In genomic region chr2:35448215-35448913, GRCm38 (mm10) we compare ENCODE assay signal across 17 mouse cellular contexts. TPM values are rescaled to one million over a fixed set of nuclear protein-coding genes. Genes with fewer than 3 reads are reported as not detected.
DNase-seq lines count a peak whose midpoint lies in the region; ATAC-seq lines count a peak whose summit lies in the region.
"Had no signal": no experiment of that assay in that cellular context is flagged by ENCODE, and none has a peak within 500 bp of the region (broad histone marks: within the 10 kb centered on the region; RNA-seq: fewer than 3 reads in every experiment).

No protein-coding gene starts in this region.

- H3K9ac ChIP-seq in heart, embryonic 16.5 days (ENCODE audit: low read length): no peak overlapping the region
- no peak overlapping the region for H3K9ac ChIP-seq in limb, embryonic 13.5 days
- H3K9ac ChIP-seq in forebrain, embryonic 12.5 days: no peak overlapping the region
- H3K9ac ChIP-seq: hindbrain, embryonic 15.5 days had no signal

- 41% methylated on average over 7 of the region's 7 CpGs for WGBS in heart, embryonic 16.5 days
- 38% methylated on average over 7 of the region's 7 CpGs for WGBS in limb, embryonic 13.5 days
- WGBS in forebrain, embryonic 12.5 days: 52% methylated on average over 7 of the region's 7 CpGs

- no peak for DNase-seq in heart, postnatal 4 days
- DNase-seq in urinary bladder, adult 2 months (ENCODE audit: low spot score): peak; percentile 13
- DNase-seq in urinary bladder, postnatal 36 days (ENCODE audit: low spot score in 2 of 2): no peak
- DNase-seq in gastrocnemius, postnatal 25 days: no peak
- DNase-seq: cerebellum, postnatal 10 days; lung, postnatal 36 days; thymus, postnatal 25 days had no signal

- H3K27me3 ChIP-seq in heart, embryonic 16.5 days (ENCODE audit: control insufficient read depth, insufficient read depth, low read length): no peaks in the 10 kb centered on the region
- peaks cover 4% of the 10 kb centered on the region; the same call in 1 of the 2 replicates for H3K27me3 ChIP-seq in limb, embryonic 13.5 days
- H3K27me3 ChIP-seq in forebrain, embryonic 12.5 days: no peaks in the 10 kb centered on the region
- H3K27me3 ChIP-seq: hindbrain, embryonic 15.5 days had no signal

- no peak for ATAC-seq in heart, embryonic 16.5 days (replicated peaks; ENCODE audit: extremely low read depth, insufficient read depth, low FRiP score)
- ATAC-seq in limb, embryonic 13.5 days (ENCODE audit: low FRiP score, low read depth): no peak
- no peak for ATAC-seq in megakaryocyte-erythroid progenitor cell, adult 5-6 weeks (replicated peaks; ENCODE audit: low FRiP score, low TSS enrichment, poor library complexity, severe bottlenecking)
- ATAC-seq in forebrain, embryonic 12.5 days (ENCODE audit: low FRiP score): no peak

- H3K4me3 ChIP-seq in heart, embryonic 16.5 days (ENCODE audit: low read length): no peak overlapping the region
- H3K4me3 ChIP-seq in limb, embryonic 13.5 days: no peak overlapping the region
- H3K4me3 ChIP-seq in forebrain, embryonic 12.5 days (replicated peaks): no peak overlapping the region
- H3K4me3 ChIP-seq: hindbrain, embryonic 15.5 days had no signal

- peaks cover 64% of the 10 kb centered on the region for H3K4me1 ChIP-seq in heart, embryonic 16.5 days (ENCODE audit: control insufficient read depth, insufficient read depth, low read length)
- peaks cover 65% of the 10 kb centered on the region for H3K4me1 ChIP-seq in limb, embryonic 13.5 days
- peaks cover 6% of the 10 kb centered on the region for H3K4me1 ChIP-seq in forebrain, embryonic 12.5 days

- H3K4me2 ChIP-seq in heart, embryonic 16.5 days (ENCODE audit: low read depth, low read length): no peak overlapping the region
- no peak overlapping the region for H3K4me2 ChIP-seq in limb, embryonic 13.5 days (replicated peaks)
- H3K4me2 ChIP-seq in forebrain, embryonic 12.5 days: no peak overlapping the region
- H3K4me2 ChIP-seq: hindbrain, embryonic 15.5 days had no signal

- peak overlapping the region; percentile 65 for H3K27ac ChIP-seq in heart, embryonic 16.5 days (ENCODE audit: low read length)
- peak overlapping the region; percentile 33; the same call in 1 of the 2 replicates for H3K27ac ChIP-seq in limb, embryonic 13.5 days
- H3K27ac ChIP-seq in forebrain, embryonic 12.5 days: no peak overlapping the region
- H3K27ac ChIP-seq: hindbrain, embryonic 15.5 days had no signal

- no peaks in the 10 kb centered on the region for H3K9me3 ChIP-seq in heart, embryonic 16.5 days (replicated peaks; ENCODE audit: control insufficient read depth, low read length)
- H3K9me3 ChIP-seq in limb, embryonic 13.5 days: no peaks in the 10 kb centered on the region
- H3K9me3 ChIP-seq in forebrain, embryonic 12.5 days: no peaks in the 10 kb centered on the region
- H3K9me3 ChIP-seq: hindbrain, embryonic 15.5 days had no signal

- H3K36me3 ChIP-seq in heart, embryonic 16.5 days (ENCODE audit: control insufficient read depth, insufficient read depth): no peaks in the 10 kb centered on the region
- no peaks in the 10 kb centered on the region for H3K36me3 ChIP-seq in limb, embryonic 13.5 days
- no peaks in the 10 kb centered on the region for H3K36me3 ChIP-seq in forebrain, embryonic 12.5 days (replicated peaks)
- H3K36me3 ChIP-seq: hindbrain, embryonic 15.5 days had no signal

RNA-seq across cellular contexts. Expression of gene Ggta1, which starts 14.7 kb away (rescaled TPM):
- polyA plus RNA-seq in heart, embryonic 16.5 days (2015; fragmentation: Nextera tagmentation; extraction: Ambion mirVana): 28.6 and 30.9 TPM in 2 replicates
- 10 to 100 TPM; 21.5 to 22.3 TPM for total RNA-seq in heart, postnatal 4 days (2021)
- 16.5 and 17.1 TPM in 2 replicates for polyA plus RNA-seq in urinary bladder, adult 2 months (2012; rRNA removed)
- 18.3 and 19.6 TPM in 2 replicates for polyA plus RNA-seq in limb, embryonic 13.5 days (2015; fragmentation: Nextera tagmentation; extraction: Ambion mirVana)
- 8.4 and 13.4 TPM in 2 replicates for total RNA-seq in megakaryocyte-erythroid progenitor cell, adult 5-6 weeks (2014; fragmentation: Nextera tagmentation)
- total RNA-seq in megakaryocyte-erythroid progenitor cell, adult 5-6 weeks (2017): 12.5 and 18.7 TPM in 2 replicates
- total RNA-seq in gastrocnemius, postnatal 25 days (2021): 10 to 100 TPM in 1 of 2 experiments, 1 to 10 TPM in 1; 8.7 to 10.2 TPM
- 4.7 and 4.9 TPM in 2 replicates for polyA plus RNA-seq in forebrain, embryonic 12.5 days (2016; fragmentation: Nextera tagmentation; extraction: Ambion mirVana)

RNA-seq across cellular contexts. Expression of gene 4930402F06Rik, which starts 51.4 kb away (rescaled TPM):
- polyA plus RNA-seq in heart, embryonic 16.5 days (2015; fragmentation: Nextera tagmentation; extraction: Ambion mirVana): not detected in 2 replicates
- not detected for total RNA-seq in heart, postnatal 4 days (2021)
- not detected in 2 replicates for polyA plus RNA-seq in urinary bladder, adult 2 months (2012; rRNA removed)
- not detected in 2 replicates for polyA plus RNA-seq in limb, embryonic 13.5 days (2015; fragmentation: Nextera tagmentation; extraction: Ambion mirVana)
- not detected in 2 replicates for total RNA-seq in megakaryocyte-erythroid progenitor cell, adult 5-6 weeks (2014; fragmentation: Nextera tagmentation)
- total RNA-seq in megakaryocyte-erythroid progenitor cell, adult 5-6 weeks (2017): not detected in 2 replicates
- total RNA-seq in gastrocnemius, postnatal 25 days (2021): not detected
- polyA plus RNA-seq in forebrain, embryonic 12.5 days (2016; fragmentation: Nextera tagmentation; extraction: Ambion mirVana): not detected in 2 replicates
- total RNA-seq: ES-E14; gastrocnemius, adult 8-10 months; left cerebral cortex, postnatal 10 days had no signal
- polyA plus RNA-seq: hindbrain, embryonic 15.5 days; large intestine, adult 2 months; spleen, adult 2 months had no signal
